Mouse (Mus musculus): ENCODE data around the gene Zbed3. TPM values are rescaled to one million over a fixed set of nuclear protein-coding genes. Genes with fewer than 3 reads are reported as not detected.

The Zbed3 gene
- polyA plus RNA-seq, 1 experiment from 2014 or later: 63.3 TPM

Other genes with a start within 250 kb of the Zbed3 start
- gene Pde8b, start 73.3 kb upstream of the Zbed3 start, polyA plus RNA-seq (2016; fragmentation: Nextera tagmentation; extraction: Ambion mirVana): 1.4 and 1.9 TPM in 2 replicates
- gene Aggf1, start 51.7 kb downstream of the Zbed3 start, polyA plus RNA-seq (2016; fragmentation: Nextera tagmentation; extraction: Ambion mirVana): 37.4 and 39.9 TPM in 2 replicates
- 0.52 and 1.5 TPM in 2 replicates for gene Crhbp, start 121.3 kb downstream of the Zbed3 start, polyA plus RNA-seq (2016; fragmentation: Nextera tagmentation; extraction: Ambion mirVana)
- not detected in 2 replicates for gene S100z, start 155.1 kb downstream of the Zbed3 start, polyA plus RNA-seq (2016; fragmentation: Nextera tagmentation; extraction: Ambion mirVana)
- 0.05 and 0.07 TPM in 2 replicates for gene F2rl1, start 201.6 kb downstream of the Zbed3 start, polyA plus RNA-seq (2016; fragmentation: Nextera tagmentation; extraction: Ambion mirVana)

Measured in hindbrain, embryonic 10.5 days (tissue).